Mouse (Mus musculus) liver (tissue): ENCODE results near the gene Gm9639.
"Not testable (repeated sequence)": the region's sequence is repeated elsewhere in the genome, so short reads cannot be mapped to it uniquely, and the experiment has no call there.

Source experiments
- DNase-seq: peaks from one replicate; pipeline ENCODE4 v3.0.0-alpha.2; 2020; ENCODE audit warnings: mixed read lengths

The Gm9639 gene

DNA sequence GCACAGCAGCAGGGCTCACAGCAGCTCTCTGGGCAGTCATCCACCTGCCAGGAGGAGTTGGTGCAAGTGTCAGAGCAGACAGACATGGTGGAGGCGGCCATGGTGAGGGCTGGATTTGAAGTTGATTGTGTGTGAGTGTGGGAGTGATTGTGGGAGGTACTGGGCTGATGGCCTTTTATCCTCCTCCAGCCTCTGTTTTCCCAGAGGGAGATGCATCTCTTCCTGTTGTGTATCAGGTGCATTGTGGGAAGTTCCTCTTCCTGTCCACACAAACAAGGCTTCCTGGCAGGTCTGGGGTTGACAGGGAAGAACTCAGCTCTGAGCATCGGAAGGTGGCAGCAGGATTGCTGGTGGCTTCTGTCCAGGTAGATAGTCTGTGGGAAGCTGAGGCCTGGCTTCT is at the start of gene Gm9639:
TSS of gene Gm9639 (minus strand) at position 101 of the 400 bp plus-strand sequence.
- DNase-seq: no peak

DNA sequence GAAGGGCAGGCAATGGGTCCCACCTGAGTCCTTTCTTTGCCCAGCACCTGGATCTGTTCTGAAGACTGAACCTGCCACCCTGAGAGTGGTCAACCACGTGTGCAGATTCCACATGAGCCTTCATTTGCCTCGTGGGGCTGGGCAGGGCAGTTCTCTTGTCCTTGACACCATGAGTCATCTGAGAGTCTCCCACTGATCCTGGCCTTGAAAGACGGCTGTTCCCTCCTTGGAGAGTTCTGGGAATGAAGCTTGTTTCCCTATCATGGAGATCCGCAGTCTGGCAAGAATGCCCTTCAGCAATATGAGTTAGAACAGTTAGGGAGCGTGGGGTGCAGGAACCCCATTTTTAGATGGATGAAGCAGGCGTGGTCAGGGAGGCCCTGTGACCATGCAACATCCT is 44.1 kb upstream of the Gm9639 start:
- no peak for DNase-seq

DNA sequence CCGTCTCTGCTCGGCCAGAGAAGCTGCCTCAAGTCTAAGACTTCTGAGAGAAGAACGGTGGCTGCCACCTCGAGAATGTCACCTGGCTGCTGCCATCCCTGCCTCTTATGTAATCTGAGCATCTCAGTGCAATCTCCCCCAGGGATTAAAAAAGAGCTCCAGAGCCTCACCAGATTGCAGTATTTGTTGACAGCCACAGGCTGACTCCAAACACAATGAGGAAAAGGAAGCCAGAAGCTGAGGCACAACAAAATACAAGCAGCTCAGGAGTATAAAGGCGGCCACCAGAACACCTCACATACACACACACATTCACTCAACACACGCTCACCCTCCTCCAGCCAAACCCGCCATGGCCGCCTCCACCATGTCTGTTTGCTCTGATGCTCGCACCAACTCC is 40.8 kb upstream of the Gm9639 start, which contains the start of gene Krtap10-10:
TSS of gene Krtap10-10 (plus strand) at position 301 of the 400 bp plus-strand sequence.
- DNase-seq: no peak

DNA sequence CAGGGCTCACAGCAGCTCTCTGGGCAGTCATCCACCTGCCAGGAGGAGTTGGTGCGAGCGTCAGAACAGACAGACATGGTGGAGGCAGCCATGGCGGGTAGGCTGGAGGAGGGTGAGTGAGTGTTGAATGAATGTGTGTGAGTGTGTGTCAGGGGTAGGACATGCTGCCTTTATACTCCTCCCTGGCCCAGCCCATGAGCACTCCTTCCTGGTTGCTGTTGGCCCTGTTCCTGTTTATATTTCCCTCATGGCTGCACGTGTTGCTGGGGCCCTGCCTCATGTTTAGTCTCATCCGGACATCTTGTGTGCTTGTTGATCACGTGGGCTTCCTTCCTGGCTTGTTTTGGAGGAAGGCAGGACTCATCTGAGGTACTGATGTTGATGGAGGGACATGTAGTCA is 32.1 kb upstream of the Gm9639 start, which contains the start of gene Krtap10-4:
TSS of gene Krtap10-4 (minus strand) at position 145 of the 400 bp plus-strand sequence.
- DNase-seq: no peak

DNA sequence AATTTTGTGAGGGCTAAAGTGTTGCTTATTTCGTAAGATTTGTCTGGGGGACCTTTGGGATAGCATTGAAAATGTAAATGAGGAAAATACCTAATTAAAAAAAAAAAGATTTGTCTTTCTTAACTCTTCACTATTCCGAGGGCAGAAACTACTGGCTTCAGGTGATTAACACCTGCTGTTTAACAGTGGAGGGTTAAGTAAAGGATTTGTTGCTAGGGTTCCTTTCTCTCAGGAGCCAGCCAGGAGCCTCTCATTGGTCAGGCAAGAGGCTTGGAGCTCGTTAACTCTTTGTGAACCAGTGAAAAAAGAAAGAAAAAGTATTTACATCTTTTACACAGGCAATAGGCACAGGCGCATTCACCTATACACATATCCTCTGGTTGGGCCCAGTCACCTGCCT is 24.3 kb upstream of the Gm9639 start:
- no peak for DNase-seq

DNA sequence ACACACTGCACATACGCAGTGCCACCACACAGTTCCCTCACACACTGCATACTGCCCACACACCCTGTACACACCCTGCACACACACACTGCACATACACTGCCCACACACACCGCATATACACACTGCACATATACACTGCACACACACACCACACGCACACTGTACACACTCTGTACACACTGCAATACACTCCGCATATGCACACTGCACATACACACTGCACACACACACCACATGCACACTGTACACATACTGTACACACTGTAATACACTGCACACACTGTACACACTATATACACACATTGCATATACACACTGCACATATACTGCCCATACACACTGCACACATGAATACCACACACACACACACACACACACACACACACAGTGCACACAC is 23.6 kb upstream of the Gm9639 start:
- DNase-seq: no peak

DNA sequence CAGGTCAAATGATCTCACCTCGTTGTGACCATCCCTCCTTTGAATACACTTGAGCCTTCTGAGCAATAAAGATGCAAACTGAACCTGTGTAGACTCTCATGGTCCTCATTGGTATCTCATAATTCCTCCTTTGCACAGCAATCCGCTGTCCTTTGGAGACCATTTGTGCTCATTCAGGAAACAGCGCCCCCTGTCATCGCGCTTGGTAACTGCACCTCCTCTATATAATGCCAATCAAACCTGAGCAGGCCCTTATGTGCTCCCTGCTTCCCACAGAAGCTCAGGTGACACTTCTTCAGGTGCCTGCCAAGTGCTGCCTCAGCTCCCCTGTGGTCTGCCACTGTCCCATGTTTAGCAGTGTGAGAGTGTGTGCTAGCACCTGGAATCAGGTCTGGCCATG is 20.6 kb upstream of the Gm9639 start:
- peak; percentile 22 for DNase-seq

DNA sequence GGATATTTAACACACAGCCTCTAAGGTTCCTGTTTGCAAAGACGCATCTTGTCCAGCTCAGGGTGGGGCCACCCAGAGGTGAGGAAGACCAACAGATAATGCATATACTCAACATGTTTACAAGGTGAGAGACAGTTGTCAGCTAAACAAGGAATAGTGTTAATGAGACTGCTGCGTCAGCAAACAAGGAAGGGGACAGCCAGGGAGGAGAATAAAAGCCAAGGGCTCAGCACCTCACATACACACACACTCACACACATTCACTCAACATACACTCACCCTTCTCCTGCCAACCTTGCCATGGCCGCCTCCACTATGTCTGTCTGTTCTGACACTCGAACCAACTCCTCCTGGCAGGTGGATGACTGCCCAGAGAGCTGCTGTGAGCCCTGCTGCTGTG is 19.5 kb upstream of the Gm9639 start, which contains the start of gene Gm2696:
TSS of gene Gm2696 (plus strand) at position 301 of the 400 bp plus-strand sequence.
- DNase-seq: no peak

DNA sequence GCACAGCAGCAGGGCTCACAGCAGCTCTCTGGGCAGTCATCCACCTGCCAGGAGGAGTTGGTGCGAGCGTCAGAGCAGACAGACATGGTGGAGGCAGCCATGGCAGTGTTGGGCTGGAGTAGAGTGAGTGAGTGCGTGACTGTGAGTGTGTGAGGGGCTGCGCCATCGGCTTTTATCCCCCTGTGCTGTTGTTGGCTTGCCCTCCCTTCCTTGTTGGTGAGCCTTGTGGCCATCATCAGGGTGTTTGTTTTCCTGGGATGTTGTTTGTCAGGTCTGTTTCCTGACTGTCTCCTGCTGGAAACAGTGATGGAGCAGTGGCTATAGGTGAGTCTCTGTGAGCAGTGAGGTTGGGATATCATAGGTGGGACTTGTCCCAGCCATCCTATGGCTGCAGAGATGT is 16.9 kb upstream of the Gm9639 start, which contains the start of gene Gm9507:
TSS of gene Gm9507 (minus strand) at position 101 of the 400 bp plus-strand sequence.
- no peak for DNase-seq

DNA sequence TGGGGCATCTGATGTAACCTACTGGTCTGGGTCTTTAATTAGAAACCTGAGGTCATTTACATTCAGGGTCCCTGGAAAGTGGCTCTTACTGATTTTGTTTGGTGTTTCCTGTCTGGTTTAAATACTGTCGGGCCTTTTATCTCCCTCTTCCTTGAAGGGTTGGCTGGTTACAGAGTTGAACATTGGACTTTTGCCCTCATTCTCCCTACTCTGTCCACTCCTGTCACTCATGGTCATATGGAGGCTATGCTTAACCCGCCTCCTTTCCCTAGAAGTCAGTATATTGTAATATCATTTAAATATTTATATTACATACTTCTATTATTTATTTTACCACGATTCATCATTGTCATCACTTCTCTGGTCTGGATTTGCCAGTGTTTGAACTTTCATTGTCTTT is 9.2 kb upstream of the Gm9639 start:
- no peak for DNase-seq

DNA sequence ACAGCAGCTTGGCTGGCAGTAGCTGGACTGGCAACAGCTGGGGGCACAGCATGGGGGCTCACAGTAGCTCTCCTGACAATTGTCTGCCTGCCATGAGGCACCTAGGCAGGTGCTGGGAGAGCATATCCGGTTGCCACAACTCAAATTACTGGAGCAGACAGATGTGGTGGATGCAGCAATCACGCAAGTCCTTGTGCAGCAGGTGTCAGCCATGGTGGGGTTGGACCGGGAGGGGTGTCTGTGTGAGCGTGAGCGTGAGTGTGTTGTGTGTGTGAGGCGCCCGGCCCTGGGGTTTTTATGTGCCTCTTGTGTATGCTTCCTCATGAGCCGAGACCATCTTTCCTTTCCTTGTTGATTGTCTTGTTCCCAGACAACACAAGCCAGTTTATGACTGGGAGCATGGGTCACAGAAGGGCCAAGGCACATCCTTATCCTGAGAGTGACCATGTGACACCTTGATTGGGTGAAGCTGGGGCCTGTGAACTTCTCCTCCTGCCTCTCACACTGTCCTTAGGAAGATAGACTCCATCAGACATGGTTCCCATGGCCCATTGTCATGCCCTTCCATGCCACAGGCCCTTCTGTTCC is 4.1 kb upstream of the Gm9639 start, which contains the start of gene Gm19668:
TSS of gene Gm19668 (minus strand) at position 213 of the 588 bp plus-strand sequence.
- DNase-seq: no peak

DNA sequence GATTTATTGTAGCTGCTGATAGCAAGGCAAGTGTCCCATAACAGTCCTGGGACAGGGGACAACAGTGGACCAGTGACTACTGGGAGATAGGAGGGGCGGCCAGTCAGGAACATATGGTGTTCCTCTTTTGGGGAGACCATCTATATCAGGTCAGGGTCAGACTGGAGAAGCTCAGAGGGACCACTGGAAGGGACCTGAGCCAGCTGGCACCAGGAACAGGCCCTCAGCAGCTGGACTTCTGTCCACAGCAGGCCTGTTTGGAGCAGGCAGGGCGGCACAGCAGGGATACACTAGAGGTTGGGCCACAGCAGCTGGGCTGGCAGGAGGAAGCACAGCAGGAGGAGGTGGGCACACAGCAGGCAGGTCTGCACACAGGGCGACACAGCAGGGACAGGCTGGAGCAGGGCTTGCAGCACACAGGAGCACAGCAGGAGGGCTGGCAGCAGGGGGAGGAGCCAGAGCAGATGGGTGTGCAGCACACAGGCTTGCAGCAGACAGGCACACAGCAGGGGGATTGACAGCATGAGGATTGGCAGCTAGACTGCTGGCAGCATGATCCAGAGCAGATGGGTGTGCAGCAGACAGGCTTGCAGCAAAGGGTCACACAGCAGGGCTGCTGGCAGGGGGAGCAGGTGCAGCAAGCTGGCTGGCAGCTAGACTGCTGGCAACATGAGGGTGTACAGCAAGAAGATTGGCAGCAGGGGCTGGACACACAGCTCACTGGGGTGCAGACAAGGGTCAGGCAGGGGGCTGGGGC is 3.5 kb upstream of the Gm9639 start:
- DNase-seq: not testable (repeated sequence)

DNA sequence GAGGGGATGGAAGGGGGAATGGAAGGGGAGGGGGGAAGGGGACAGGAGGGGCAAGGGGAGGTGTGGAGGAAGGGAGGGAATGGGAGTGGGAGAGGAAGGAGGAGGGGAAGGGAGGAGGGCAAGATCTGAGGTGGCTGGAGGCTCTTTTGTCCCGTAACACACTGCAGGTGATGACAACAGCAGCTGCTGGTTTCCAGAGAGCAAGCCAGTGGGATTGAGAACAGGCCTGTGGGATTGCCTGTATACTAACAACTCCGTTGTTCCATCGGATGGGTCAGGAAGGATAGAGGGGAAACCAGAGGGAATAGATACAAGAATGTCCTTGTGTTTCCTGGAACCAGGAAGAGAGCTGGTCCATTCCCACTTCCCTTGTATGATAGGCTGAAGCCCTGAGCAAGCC is 2.8 kb upstream of the Gm9639 start:
- no peak for DNase-seq

DNA sequence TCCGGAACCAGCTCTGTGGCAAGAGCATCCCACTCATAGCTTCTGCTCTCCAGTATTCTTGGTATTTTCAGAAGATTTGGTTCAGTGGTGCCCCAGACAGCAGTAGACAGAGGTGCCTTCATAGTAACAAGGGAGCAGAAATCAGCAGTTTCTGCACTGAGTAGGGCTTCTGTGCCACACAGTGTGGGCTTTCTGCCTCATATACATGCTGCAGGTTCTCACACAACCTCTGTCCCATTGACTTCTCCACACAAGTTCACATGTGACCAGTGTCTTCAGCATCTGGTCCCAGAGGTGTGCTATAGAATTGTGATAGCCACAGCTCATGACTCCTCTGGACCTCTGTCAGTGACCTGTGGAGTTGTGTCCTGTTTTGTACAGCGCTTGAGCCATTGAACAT is 6.3 kb downstream of the Gm9639 start:
- DNase-seq: no peak

DNA sequence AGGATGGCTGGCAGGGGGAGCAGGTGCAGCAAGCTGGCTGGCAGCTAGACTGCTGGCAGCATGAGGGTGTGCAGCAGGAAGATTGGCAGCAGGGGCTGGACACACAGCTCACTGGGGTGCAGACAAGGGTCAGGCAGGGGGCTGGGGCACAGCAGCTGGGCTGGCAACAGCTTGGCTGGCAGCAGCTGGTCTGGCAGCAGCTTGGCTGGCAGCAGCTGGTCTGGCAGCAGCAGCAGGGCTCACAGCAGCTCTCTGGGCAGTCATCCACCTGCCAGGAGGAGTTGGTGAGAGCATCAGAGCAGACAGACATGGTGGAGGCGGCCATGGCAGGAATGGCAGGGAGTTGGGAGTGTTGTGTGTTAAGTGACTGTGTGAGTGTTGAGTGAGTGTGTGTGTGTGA is 7.0 kb downstream of the Gm9639 start, which contains the start of gene Gm7137:
TSS of gene Gm7137 (minus strand) at position 325 of the 400 bp plus-strand sequence.
- not testable (repeated sequence) for DNase-seq

DNA sequence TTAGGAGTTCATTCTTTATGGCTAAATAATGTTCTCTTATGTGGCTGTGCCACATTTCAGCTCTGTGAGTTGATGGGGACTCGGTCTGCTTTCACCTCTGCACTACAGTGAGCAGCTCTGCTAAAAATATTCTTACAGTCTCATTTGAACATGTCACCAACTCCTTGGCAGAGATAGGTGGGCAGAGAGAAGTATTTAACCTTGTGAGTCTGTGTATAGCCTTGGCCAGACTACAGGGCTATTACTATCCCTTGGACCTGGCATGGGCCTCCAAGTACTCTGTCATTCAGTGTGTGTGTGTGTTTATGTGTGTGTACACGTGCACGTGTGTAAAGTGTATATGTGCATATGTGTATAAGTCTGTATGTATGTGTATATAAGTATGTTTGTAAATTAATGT is 11.5 kb downstream of the Gm9639 start:
- DNase-seq: not testable (repeated sequence)

DNA sequence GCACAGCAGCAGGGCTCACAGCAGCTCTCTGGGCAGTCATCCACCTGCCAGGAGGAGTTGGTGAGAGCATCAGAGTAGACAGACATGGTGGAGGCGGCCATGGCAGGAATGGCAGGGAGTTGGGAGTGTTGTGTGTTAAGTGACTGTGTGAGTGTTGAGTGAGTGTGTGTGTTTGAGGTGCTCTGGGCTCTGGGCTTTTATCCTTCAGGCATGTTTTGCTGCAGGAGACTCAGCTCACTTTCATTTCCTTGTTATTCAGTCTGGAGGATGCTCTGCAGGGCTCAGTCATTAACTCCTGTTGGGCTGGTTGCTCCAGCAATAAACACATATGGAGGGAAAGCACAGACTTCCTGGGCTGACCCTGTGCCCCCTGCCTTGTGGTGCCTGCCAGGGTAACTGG is 12.4 kb downstream of the Gm9639 start, which contains the start of gene Gm3250:
TSS of gene Gm3250 (minus strand) at position 101 of the 400 bp plus-strand sequence.
- DNase-seq: not testable (repeated sequence)

DNA sequence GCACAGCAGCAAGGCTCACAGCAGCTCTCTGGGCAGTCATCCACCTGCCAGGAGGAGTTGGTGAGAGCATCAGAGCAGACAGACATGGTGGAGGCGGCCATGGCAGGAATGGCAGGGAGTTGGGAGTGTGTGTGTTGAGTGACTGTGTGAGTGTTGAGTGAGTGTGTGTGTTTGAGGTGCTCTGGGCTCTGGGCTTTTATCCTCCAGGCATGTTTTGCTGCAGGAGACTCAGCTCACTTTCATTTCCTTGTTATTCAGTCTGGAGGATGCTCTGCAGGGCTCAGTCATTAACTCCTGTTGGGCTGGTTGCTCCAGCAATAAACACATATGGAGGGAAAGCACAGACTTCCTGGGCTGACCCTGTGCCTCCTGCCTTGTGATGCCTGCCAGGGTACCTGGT is 18.0 kb downstream of the Gm9639 start, which contains the start of gene Gm7138:
TSS of gene Gm7138 (minus strand) at position 101 of the 400 bp plus-strand sequence.
- not testable (repeated sequence) for DNase-seq

DNA sequence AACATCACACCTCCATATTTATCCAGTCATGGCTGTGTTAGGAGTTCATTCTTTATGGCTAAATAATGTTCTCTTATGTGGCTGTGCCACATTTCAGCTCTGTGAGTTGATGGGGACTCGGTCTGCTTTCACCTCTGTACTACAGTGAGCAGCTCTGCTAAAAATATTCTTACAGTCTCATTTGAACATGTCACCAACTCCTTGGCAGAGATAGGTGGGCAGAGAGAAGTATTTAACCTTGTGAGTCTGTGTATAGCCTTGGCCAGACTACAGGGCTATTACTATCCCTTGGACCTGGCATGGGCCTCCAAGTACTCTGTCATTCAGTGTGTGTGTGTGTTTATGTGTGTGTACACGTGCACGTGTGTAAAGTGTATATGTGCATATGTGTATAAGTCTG is 22.7 kb downstream of the Gm9639 start:
- DNase-seq: not testable (repeated sequence)

DNA sequence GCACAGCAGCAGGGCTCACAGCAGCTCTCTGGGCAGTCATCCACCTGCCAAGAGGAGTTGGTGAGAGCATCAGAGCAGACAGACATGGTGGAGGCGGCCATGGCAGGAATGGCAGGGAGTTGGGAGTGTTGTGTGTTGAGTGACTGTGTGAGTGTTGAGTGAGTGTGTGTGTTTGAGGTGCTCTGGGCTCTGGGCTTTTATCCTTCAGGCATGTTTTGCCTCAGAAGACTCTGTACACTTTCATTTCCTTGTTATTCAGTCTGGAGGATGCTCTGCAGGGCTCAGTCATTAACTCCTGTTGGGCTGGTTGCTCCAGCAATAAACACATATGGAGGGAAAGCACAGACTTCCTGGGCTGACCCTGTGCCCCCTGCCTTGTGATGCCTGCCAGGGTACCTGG is 23.7 kb downstream of the Gm9639 start, which contains the start of gene Gm3238:
TSS of gene Gm3238 (minus strand) at position 101 of the 400 bp plus-strand sequence.
- not testable (repeated sequence) for DNase-seq

DNA sequence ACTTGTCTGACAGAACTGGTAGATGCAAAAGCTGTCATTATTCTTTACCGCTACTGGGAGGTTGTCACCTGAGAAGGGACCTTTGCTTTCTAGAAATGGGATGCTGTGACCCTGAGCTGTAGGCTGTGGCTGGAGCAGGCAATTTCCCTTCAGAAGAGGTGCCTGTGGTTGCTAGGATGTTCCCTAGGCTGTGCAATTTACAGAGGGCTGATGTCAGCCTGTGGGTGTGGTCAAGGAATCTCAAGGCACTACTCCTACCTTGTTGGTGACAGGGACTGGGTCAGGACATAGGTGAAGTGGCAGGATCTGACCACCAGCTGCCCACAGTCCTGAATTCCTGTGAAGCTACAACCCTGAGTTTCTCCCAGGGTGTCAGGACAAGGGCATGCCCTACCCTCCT is 25.1 kb downstream of the Gm9639 start:
- DNase-seq: no peak

DNA sequence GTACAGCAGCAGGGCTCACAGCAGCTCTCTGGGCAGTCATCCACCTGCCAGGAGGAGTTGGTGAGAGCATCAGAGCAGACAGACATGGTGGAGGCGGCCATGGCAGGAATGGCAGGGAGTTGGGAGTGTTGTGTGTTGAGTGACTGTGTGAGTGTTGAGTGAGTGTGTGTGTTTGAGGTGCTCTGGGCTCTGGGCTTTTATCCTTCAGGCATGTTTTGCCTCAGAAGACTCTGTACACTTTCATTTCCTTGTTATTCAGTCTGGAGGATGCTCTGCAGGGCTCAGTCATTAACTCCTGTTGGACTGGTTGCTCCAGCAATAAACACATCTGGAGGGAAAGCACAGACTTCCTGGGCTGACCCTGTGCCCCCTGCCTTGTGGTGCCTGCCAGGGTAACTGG is 35.3 kb downstream of the Gm9639 start, which contains the start of gene Gm3233:
TSS of gene Gm3233 (minus strand) at position 101 of the 400 bp plus-strand sequence.
- not testable (repeated sequence) for DNase-seq

DNA sequence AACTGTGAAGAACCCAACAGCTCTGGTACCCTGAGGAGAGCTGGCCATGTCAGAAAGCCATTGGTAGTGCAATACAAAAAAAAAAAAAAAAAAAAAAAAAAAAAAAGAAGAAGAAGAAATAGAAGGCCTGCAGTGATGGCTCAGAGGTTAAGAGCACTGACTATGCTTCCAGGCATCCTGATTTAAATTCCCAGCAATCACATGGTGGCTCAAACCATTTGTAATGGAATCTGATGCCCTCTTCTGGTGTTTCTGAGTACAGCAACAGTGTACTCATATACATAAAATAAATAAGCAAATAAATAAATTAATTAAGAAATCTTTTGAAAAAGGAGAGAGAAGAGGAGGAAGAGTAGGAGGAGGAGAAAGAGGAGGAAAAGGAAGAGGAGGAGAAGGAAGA is 41.4 kb downstream of the Gm9639 start:
- no peak for DNase-seq
